Mouse (Mus musculus) frontal cortex, postnatal 10 days (tissue): ENCODE measurements around the gene 6820408C15Rik.

Experiments used
- DNase-seq, 2 experiments: peaks; one replicate each; pipeline ENCODE4 v3.0.0; 2022; ENCODE audit warnings: low spot score in 2 of 2, mixed read lengths in 1 of 2

The 6820408C15Rik gene

DNA sequence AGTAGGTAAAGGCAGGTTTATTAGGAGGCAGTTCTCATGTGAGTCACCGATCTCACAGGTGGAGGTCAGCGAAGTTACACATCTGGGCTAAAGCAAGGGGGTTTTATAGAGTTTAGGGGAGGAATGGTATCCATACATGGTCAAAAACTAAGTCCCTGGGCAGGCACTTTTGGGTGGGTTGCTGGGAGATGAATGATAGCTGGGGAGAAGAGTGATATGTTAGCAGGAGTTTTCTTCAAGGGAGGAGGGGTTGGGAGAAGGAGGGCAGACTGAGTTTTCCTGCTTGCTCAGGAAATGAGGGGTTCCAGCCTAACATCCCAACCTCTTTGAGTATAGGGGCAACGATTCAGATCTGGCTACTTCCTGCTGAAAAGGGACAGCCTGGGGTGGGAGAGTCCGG, at the start of gene 6820408C15Rik:
Gene 6820408C15Rik, plus strand, starts transcription at position 301 of the 400 bp plus-strand sequence.
- no peak for DNase-seq

DNA sequence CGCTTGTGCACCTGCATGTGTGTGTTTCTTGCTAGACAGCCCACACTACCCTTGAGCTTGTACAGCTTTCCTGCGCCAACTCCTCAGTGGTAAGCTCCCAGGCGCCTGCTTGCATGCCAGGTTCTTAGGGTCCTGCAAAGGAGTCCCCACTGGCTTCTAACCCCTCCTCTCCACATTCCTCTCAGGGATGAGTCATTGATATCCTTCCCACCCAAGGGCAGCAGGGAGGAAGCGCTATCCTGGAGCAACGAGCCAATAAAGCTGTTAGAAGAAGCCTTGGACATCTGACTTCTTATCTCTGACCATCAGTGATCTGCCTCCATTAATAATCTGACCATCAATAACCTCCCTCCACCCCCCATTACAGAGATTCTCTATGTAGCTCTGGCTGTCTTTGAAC, 47.5 kb upstream of the 6820408C15Rik start:
- DNase-seq, result no peak

DNA sequence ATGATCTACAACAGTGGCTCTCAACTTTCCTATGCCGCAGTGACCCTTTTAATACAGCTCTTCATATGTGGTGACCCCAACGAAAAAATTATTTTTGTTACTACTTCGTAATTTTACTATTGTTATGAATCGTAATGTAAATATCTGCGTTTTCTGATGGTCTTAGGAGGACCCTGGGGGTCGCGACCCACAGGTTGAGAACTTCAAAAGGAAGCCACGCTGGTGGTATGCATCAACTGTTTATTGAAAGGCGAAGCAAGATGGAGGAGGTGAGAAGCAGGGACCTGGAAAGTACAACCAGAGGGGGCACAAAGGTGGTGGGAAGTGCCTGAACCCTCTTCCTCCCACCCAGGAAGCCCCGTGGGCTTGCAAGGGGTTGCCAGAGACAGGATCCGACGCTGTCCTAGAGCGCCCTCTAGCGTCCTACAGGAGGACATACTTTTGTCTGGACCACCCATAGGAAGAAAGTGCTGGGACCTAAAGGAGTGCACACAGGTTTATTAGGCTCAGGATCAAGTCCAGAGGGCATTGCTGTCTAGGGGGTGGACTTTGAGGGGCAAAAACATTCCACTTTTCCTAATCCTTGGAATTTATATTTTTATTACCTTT, 46.8 kb upstream of the 6820408C15Rik start:
- peak in 1 of 2 experiments; percentile 41 for DNase-seq

DNA sequence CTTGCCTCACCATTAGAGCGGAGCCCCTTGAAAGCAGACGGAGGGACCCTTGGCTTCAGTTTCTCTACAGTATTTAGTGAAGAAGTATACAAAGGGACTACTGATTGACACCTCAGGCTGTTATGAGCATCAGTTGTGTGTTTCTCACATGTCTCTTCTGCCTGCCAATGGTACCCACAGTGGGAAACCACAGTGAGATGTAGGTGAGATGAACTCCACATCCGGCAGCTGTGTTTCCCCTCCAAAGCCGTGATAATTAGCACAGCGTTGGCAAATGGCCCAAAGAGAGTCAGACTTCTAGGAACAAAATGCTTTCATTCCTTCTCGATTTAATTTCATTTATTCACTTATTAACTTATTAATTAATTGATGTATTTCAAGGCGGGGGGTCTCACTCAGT, 43.3 kb upstream of the 6820408C15Rik start:
- DNase-seq, result no peak

DNA sequence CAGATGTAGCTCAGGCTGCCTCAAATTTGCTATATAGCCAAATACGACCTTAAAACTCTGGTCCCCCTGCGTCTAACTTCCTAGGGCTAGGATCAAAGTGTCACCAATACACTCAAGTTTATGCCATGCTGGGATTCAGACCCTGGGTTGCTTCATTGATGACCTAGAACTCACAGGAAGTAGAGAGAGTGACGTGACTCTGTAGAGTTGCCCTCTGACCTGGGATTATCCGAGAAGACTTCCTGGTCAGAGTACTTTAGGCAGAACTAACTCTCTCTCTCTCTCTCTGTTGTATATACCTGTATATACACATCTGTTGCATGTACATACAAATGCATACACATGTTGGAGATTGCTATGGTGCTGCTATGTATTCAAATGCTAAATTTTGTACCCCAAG, 42.7 kb upstream of the 6820408C15Rik start:
- DNase-seq, result no peak

DNA sequence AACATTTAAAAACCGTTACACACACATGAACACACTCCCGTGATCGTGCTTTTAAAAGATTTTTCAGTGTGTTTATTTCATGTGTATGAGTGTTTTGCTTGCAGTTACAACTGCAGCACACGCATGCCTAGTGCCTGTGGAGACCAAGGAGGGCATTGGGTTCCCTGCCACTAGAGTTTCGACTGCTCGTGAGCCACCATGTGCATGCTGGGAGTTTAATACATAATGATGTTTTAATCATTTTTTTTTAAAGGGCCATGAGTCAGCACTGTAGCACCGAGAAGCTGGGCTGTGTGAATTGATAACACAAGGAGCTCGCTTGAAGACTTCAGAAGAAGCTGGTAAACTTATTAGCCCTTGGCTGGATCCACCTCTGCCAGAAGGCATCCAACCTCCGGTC, 41.8 kb upstream of the 6820408C15Rik start:
- DNase-seq, result no peak

DNA sequence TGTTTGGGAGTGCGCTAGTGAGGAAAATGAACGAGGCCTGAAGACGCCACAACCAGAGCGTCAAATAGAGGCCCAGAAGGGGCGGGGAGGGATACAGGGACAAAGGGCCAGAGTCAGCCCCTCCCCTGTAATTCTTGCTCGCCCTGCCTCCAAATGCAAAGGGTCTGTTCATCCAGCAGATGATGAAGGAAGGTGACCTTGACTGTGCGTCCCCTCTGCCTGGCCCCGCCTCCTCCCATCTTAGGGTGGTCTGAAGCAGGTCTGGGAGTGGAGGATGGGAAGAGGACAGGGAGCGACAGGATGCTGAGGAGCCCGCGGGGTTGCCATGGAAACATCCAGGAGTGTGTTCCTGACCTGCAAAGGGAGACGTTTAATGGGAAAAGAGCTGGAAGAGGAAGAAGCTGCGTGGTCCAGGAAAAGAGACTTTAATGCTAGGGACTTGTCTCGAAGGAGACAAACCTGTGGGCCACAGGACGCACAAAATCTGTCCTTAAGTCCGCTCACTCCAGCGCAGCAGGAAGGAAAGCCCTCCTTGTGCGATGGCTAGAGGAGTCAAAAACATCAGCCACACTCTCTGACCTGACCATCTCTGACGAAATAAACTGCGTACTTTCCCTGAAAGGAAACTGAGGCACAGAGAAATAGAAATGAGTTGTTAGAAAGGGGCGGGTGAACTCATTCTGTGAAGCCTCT, 39.6 kb upstream of the 6820408C15Rik start:
- DNase-seq, result peak; percentile 32 to 36

DNA sequence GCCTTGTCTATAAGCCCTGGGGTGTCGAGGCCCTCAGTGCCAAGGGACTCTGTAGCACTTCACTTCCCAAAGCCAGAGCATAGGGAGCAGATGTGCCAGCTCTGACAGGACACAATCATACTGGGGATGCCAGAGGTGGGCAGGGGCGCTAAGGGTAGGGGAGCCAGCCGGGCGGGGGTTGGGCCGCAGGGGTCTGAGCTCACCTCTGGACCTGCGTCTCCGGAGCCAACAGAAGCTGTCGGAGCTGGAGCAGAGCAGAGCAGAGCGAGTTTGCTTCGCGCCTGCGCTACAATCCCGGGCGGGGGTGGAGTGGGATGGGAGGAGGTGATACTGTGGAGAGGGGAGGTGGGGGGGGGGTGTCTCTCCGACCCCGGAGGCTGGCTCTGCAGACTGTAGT, 39.0 kb upstream of the 6820408C15Rik start, which contains the start of gene Nrsn2:
Gene Nrsn2, minus strand, starts transcription at position 294 of the 397 bp plus-strand sequence.
- peak in 1 of 2 experiments; percentile 32 for DNase-seq

DNA sequence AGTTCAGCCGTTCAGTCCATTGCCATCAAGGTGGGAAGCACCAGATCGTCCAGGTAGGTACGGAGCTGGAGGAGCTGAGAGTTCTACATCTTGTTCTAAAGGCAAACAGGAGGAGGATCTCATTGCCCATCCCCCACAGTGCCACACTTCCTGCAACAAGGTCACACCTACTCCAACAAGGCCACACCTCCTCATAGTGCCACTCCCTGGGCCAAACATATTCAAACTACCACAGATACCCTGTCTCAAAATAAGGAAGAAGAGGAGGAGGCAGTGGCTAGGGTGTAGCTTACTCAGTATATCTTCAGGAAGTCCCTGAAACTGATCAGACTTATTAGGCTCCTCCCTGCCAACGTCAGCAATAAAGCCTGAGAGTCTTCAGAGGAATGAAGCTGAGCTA, 31.2 kb upstream of the 6820408C15Rik start:
- no peak for DNase-seq

DNA sequence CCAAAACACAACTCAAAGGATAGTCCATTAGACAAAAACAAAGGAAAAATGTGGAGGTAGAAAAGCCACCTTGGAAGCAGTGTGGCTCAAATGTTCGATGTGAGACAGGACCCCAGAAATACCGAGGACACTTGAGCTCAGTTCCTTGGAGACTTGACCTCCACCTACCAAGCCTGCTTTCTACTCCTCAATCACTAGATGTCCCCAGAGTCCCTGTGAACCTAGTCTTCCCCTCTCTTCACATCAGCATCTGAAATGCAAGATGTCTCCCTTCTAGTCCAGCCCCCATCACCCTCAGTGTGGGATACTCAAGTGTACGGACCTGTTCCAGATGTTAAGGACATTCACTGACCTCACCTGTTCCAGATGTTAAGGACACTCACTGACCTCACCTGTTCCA, 22.6 kb upstream of the 6820408C15Rik start:
- DNase-seq, result peak in 1 of 2 experiments; percentile 47

DNA sequence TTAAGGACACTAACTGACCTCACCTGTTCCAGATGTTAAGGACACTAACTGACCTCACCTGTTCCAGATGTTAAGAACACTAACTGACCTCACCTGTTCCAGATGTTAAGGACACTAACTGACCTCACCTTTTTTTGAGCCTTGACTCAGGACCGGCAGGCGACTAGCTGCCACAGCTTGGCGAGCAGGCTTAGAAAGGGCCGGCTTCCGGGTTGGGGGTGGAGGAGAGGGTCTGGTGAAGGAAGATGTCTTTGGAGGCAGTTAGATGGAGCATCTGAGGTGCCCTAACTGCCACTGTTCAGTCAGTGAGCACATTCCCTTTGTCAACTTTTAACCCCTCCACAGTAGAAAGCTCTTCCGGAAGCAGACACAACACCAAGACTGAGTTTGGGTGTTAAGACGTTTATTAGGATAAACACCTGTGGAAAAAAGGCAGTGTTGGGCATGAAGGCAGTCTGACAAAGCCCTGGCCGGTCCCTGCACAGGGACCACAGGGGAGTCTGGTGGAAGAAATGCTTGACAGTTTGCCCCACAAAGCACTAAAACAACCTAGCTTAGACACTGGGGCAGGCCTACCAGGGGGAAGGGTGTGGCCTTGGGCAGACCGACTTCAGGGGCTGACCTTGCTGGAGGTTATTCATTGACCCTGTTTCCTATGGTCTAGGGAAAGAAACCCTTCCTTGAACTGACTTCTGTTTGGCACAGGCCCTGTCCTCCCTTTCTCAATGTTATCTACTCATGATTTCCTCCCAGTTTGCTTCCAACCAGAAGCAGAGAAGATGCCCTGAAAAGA, 22.0 kb upstream of the 6820408C15Rik start:
- DNase-seq, result no peak

DNA sequence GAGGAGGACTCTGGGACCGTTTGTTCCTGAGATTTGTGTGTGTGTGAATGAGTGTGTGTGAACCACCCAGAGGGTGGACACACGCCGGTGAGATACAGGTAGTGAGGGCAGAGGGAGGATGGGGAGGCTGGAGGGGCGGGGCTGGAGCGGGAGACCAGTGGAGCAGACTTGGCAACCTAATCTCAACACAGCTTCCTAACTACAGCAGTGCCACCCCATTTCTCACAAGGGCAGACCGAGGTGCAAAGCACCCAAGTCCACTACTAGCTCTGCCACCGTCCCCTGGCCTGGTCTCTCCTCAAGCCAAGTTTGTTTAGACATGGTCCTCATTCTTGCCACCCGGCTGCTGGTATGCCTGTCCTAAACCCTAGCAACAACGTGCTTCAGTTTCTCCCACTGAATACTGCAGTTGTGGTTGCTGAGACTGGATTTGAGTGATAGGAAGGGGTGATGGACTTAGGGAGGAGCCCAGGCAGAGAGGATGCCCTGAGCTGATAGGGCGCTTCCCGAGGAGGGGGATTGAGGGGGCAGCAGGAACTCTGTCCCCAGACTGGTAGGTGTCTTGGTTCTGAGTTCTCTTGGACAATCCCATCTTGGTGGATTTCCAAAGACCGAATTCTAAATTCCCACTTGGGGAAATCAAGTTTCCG, 20.0 kb upstream of the 6820408C15Rik start:
- no peak for DNase-seq

DNA sequence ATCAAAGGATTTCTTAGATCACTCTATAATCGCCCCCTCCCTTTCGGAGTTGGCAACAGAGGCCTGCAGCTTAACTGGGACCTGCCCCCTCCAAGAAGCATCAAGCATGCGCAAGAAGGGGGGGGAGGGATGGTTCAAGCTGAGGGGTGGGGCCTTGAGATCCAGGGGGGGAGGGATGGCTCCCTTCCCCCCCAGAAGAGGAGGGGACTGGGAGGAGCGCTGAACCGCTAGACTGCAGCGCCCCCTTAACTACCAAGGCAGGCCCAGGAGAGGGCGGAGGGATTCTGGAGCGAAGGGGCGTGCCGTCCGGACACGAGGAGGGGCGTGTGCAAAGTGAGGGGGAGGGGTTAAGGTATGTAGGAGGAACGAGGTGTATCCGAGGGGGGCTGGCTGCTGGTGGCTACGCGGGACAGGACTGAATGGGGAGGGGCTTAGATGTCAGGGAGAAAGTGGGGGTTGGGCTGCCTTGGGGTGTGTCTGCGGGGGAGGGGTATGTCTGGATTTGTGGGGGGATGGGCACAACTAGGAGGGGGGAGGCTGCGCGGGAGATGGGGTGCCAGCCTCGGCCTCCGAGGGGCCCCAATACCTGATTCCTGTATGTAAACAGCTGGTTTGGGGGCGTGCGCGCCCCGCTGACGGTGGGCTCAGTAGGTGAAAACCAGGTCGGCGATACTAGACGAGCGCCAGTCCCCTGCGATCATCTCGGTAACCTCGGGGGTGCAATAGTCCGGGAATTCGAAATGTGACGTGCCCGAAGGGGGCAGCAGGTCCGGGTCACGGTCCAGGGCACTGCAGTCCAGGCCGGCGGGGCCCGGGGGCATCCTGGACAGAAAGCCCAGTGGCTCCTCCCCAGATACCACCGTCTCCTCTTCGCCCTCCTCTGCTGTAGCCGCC, 19.0 kb upstream of the 6820408C15Rik start:
- DNase-seq, result peak; percentile 92 to 94

DNA sequence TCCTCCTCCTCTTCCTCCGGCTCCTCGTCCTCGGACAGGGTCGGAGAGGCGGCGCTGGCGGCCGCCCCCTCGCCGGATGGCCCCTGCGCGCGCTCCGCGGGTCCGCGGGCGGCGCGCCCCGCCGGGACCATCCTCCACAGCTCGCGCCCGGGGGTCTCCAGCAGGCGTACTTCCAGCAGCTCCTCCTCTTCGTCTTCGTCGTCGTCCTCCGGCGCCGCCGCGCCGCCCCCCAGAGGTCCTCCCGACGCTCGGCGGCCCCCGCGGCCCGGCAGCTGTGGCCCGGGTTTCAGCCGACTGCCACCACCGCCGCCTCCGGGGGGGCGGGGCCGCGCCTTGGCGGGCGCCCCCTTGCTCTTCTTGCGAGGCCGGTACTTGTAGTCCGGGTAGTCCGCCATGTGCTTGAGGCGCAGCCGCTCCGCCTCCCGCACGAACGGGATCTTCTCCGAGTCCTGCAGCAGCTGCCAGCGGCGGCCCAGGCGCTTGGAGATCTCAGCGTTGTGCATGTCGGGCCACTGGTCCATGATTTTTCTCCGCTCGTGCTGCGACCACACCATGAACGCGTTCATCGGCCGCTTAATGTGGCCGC, 18.3 kb upstream of the 6820408C15Rik start:
- DNase-seq, result peak; percentile 85 to 92

DNA sequence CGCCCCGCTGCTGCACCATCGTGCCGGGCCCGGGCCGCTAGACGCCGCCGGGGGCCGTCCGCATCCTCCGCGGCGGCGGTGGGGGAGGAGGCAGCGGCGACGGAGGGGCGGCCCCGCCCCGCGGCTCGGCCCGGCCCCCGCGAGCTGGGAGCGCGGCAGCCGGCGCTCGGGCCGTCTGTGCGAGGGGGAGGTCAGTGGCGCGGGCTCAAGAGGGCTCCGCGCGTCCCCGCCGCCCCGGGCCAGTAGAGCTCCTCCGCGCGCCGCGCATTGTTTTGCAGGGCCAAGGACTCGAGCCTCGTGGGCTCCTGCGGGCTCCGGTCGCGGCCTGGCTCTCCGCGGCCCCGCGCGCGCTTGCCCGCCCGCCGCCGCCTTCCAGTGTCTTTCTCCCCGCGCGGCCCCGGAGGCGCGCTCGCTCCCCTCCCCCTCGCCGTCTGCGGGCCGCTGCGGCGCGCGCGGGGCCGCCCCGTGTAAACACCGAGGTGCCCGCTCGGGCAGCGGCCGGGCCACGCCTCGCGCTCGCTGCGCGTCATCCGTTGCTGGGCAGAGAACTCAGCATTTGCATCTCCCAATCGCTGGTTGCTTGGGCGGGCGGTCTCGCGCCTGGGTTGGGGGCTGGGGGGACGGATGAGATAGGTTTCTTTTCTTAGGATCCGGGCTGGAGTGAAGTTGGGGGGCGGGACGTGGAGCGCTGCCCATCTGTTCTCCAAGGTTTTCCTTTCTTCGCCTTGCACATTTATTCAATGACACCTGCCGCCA, 17.5 kb upstream of the 6820408C15Rik start, which contains the start of gene Sox12:
Gene Sox12, minus strand, starts transcription at position 384 of the 756 bp plus-strand sequence.
- DNase-seq, result peak; percentile 96 to 98

DNA sequence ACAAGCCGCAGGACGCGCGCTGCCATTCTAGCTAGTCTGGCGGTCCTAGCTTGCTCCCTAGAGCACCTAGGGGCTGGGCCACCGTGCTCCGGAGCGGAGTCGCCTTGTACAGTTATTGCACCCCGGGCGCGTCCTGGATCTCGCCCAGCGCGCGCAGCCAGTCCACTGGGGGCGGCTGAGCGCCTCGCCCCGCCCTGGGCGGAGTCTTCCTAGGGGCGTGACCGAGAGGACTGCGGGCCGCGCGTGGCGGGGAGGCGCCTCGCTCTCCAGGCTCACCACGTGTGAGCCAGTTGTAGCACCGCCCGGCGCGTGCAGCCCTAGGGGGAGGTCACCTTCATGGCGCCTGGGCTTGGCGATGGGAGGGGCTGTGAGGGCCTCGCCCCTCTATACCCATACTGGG, 16.7 kb upstream of the 6820408C15Rik start:
- DNase-seq, result peak; percentile 89 to 92

DNA sequence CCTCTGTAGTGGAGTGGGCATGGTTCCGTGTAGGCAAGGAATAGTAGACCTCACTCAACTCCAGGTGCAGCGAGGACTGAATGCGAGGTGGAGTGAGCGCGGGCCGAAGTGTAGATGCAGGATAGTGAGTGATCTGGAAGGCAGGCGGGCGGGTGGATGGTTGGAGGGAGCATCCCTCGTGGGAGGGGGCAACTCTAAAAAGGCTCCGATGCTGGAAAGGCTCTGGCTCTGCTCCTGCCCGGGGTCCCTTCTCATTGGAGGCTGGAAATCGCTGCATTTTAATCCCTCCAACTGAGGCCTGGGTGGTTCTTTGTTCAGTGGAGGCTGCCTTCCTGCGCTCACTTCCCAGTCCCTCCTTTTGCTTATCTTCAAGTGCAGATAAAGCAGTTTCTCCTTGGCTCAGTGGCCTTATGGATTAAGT, 16.3 kb upstream of the 6820408C15Rik start:
- DNase-seq, result no peak

DNA sequence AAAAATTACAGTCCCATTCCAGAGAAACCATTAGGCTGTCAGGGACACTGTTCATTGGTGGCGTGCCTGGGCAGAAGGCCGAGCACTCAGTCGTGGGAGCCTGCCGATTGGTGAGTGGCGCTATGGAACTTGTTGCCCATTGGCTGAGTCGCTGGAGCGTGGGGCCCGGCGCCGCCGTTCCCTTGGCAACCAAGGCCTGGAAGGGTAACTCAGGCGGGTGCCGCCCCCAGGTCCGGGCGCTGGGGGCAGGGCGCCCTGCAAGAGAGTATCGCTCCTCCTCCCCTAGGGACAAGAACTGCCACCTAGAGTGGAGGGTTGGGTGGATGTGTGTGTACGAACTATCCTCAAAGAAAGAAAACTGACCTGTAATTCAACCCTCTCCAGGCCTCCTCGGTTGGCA, 9.3 kb upstream of the 6820408C15Rik start:
- DNase-seq, result peak; percentile 96 to 97

DNA sequence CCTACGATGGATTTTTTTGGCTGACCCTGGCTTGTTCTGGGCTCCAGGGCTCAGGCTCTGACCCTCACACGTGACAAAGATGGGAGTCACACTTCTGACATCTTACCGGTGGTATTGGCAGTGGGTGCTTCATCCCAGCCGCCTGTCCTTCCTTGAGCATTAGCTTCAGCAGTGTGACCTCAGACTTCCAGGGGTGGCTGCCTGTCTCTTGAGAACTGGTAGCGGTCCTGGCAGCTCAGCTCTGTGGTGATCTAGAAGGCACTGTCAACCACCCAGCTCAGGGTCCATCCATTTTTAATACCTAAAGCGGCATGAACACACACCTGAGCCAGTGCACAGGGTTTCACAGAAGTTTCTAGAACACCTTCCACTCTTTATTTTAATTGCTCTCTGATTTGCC, 5.6 kb upstream of the 6820408C15Rik start:
- DNase-seq, result no peak

DNA sequence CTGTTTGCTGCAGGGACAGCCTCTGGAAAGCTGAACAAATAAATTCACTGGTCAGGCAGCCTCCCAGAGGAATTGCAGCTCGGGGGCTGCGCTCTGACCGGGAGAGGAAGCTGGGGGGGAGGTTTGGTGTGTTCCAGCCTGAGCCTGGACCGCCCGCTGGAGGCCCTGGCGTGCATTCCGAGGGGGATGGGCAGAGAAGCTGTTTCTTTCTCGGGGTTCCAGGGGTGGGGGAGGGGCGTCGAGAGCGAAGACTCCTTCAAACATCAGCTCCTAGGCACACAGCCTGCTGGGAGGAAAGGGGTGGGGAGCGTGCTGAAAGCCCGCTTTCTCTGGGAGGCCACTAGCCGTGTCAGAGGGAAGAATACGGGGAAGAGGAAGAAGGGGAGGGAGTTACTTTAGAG, 4.4 kb upstream of the 6820408C15Rik start:
- peak; percentile 84 for DNase-seq
